Mouse (Mus musculus) ES-E14 (cell line): ENCODE data around the gene Cdk2. TPM values are rescaled to one million over a fixed set of nuclear protein-coding genes. Genes with fewer than 3 reads are reported as not detected.

Experiments used
- DNase-seq: peaks from one replicate; pipeline ENCODE4 v3.0.0-alpha.2; 2013; ENCODE audit warnings: low read depth, low spot score
- H3K27ac ChIP-seq: 2 replicates; pipeline ENCODE4 v1.5.1; 2012; ENCODE audit warnings: low read depth, mild to moderate bottlenecking, low read length, moderate library complexity, mixed read lengths; ENCODE audit not compliant: poor library complexity, insufficient read depth, severe bottlenecking
- H3K36me3 ChIP-seq: 2 replicates; pipeline ENCODE4 v1.6.1; 2012; ENCODE audit warnings: mild to moderate bottlenecking, low read length, moderate library complexity, mixed read lengths; ENCODE audit not compliant: control insufficient read depth, poor library complexity, insufficient read depth, severe bottlenecking
- H3K4me1 ChIP-seq, 2 experiments: fragments of 150-350 bp in 1 of 2; sonication (generic) in 1 of 2; 2 replicates each; pipeline ENCODE4 v1.6.1; 2012; ENCODE audit warnings: low read length in 2 of 2, mild to moderate bottlenecking in 1 of 2, mixed read lengths in 1 of 2; ENCODE audit not compliant: control insufficient read depth in 2 of 2, insufficient read depth in 2 of 2, poor library complexity in 1 of 2
- H3K4me3 ChIP-seq, 2 experiments: fragments of 150-350 bp in 1 of 2; sonication (generic) in 1 of 2; 2 replicates each; pipeline ENCODE4 v1.5.1; 2012; ENCODE audit warnings: low read length in 2 of 2, low read depth in 1 of 2, mild to moderate bottlenecking in 1 of 2, mixed read lengths in 1 of 2; ENCODE audit not compliant: insufficient read depth in 1 of 2, poor library complexity in 1 of 2, severe bottlenecking in 1 of 2
- H3K9ac ChIP-seq: 2 replicates; pipeline ENCODE4 v1.6.1; 2012; ENCODE audit warnings: low read depth, mild to moderate bottlenecking, low read length, mixed read lengths; ENCODE audit not compliant: poor library complexity, insufficient read depth, severe bottlenecking
- H3K9me3 ChIP-seq: fragments of 150-350 bp; sonication (generic); 2 replicates; pipeline ENCODE4 v1.6.1; 2012; ENCODE audit warnings: low read depth, mild to moderate bottlenecking, low read length; ENCODE audit not compliant: control insufficient read depth, insufficient read depth
- CHD2 ChIP-seq: IDR thresholded peaks from 2 replicates; pipeline ENCODE4 v1.6.1; 2014; ENCODE audit warnings: mild to moderate bottlenecking, low read depth, low read length, inconsistent platforms
- HCFC1 ChIP-seq: IDR thresholded peaks from 2 replicates; pipeline ENCODE4 v1.6.1; 2012; ENCODE audit warnings: low read length, inconsistent platforms, borderline replicate concordance; ENCODE audit not compliant: insufficient read depth
- MAFK ChIP-seq: IDR thresholded peaks from 2 replicates; pipeline ENCODE4 v1.6.1; 2014; ENCODE audit warnings: mild to moderate bottlenecking, low read depth, low read length, inconsistent platforms; ENCODE audit not compliant: insufficient read depth
- ZC3H11A ChIP-seq: IDR thresholded peaks from 2 replicates; pipeline ENCODE4 v1.6.1; 2012; ENCODE audit warnings: low read depth, mild to moderate bottlenecking, inconsistent platforms, low read length, borderline replicate concordance
- ZNF384 ChIP-seq: IDR thresholded peaks from 2 replicates; pipeline ENCODE4 v1.6.1; 2012; ENCODE audit warnings: low read depth, low read length, inconsistent platforms
- in situ Hi-C, 2 experiments: fragments of 600-800 bp; cut with MboI; formaldehyde crosslinking; loops; one replicate each; pipeline ENCODE4 v1.15.1; 2025; ENCODE audit warnings: low sequenced_read_pairs in 2 of 2, inconsistent platforms in 1 of 2; ENCODE audit not compliant: unreplicated experiment in 2 of 2
- total RNA-seq: library from RNA; depleted of rRNA; stranded (reverse); fragments of 300-350 nt; gene quantifications from 2 replicates; pipeline ENCODE4 v1.2.3, GENCODE M21; 2012; rRNA removed

The Cdk2 gene
- total RNA-seq, 1 experiment, result 40.7 TPM

DNA sequence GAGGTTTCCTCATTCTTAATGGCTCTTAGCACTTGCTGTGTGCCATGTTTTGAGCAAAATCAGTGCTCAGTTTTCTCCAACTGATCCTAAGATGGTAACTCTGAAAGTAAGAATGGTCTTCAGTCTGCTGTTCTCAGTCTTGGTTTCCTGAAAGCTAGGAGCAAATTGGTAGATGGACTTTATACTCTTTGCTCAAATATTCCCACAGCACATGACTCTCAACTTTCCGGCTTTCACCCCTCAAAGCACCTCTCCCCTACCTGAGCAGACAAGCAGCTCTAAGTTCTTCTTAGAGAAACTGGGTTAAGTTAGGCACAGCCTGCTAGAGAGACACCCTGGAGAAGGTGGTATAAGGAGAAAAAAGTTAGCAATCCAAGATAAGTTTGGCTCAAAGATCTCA lies 48.1 kb downstream of the Cdk2 start:
- no peak for DNase-seq
- H3K4me3 ChIP-seq, result no peak overlapping the region
- no peaks in the 10 kb centered on the region for H3K9me3 ChIP-seq
- H3K4me1 ChIP-seq, result peaks cover 0 to 13% of the 10 kb centered on the region in 2 experiments; a peak in 2 of 4 replicates
- TF ChIP-seq ZC3H11A (no peak), MAFK (no peak), ZNF384 (no peak), CHD2 (no peak), HCFC1 (no peak)
- no peaks in the 10 kb centered on the region for H3K36me3 ChIP-seq
- no peak overlapping the region for H3K27ac ChIP-seq
- no peak overlapping the region for H3K9ac ChIP-seq
- in situ Hi-C loops, result no loop called here

DNA sequence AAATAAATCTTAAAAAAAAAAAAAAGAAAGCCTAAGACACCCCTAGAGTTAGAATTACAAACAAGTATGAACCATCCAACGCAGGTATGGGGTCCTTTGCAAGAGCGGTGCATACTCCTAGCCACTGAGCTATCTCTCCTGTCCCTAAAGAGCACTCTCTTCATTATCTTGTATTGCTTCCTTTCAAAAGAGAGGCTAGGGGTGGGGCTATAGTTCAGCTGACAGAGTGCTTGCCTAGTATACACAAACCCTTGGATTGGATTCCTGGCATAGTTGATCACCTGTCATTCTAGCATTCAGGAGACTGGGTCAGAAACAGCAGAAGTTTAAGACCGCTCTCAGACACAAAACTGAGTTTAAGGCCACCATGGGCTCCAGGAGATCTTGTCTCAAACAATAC lies 49.6 kb downstream of the Cdk2 start:
- Histone ChIP-seq H3K36me3 (no peaks in the 10 kb centered on the region), H3K9me3 (no peaks in the 10 kb centered on the region), H3K4me3 (no peak overlapping the region), H3K4me1 (peaks cover 0 to 13% of the 10 kb centered on the region in 2 experiments; a peak in 2 of 4 replicates), H3K27ac (no peak overlapping the region), H3K9ac (no peak overlapping the region)
- DNase-seq, result no peak
- TF ChIP-seq ZNF384 (no peak), CHD2 (no peak), ZC3H11A (no peak), HCFC1 (no peak), MAFK (no peak)
- in situ Hi-C loops, result no loop called here

DNA sequence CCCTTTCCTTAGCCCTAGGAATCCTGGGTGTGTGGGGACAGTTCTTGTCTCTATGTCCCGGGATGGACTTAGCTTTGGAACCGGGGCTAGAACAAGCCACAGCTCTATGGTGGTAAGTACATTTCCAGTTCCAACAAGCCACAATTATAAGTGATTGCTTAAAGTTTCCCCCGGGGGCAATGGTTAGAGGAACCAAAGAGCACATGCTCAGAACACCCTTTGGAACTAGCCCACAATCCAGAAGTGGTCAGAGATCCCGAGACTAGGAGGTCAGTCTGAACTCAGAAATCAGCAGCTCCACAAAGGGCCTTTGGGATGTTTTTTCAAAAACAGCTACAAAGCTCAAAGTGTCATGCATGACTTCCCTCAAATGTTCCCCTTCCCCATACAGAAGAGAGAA lies 51.0 kb downstream of the Cdk2 start:
- DNase-seq, result no peak
- Histone ChIP-seq H3K4me3 (no peak overlapping the region), H3K4me1 (peaks cover 0 to 13% of the 10 kb centered on the region in 2 experiments; a peak in 2 of 4 replicates), H3K27ac (no peak overlapping the region), H3K36me3 (no peaks in the 10 kb centered on the region), H3K9me3 (no peaks in the 10 kb centered on the region), H3K9ac (no peak overlapping the region)
- in situ Hi-C loops, result no loop called here
- TF ChIP-seq CHD2 (no peak), HCFC1 (no peak), ZC3H11A (no peak), ZNF384 (no peak)

Other genes starting within 250 kb of the Cdk2 start
- 18.9 and 22.8 TPM in 2 replicates for gene Smarcc2, start 245.8 kb downstream of the Cdk2 start, total RNA-seq
- gene Myl6, start 210.9 kb downstream of the Cdk2 start, total RNA-seq, result 894 and 1,090 TPM in 2 replicates
- 2.0 and 3.7 TPM in 2 replicates for gene Myl6b, start 206.3 kb downstream of the Cdk2 start, total RNA-seq
- gene Esyt1, start 179.2 kb downstream of the Cdk2 start, total RNA-seq, result 62.7 and 135 TPM in 2 replicates
- 18.8 and 19.5 TPM in 2 replicates for gene Zc3h10, start 157.3 kb downstream of the Cdk2 start, total RNA-seq
- 5,552 and 6,346 TPM in 2 replicates for gene Rpl41, start 155.7 kb downstream of the Cdk2 start, total RNA-seq
- gene Pa2g4, start 139.0 kb downstream of the Cdk2 start, total RNA-seq, result 127 and 170 TPM in 2 replicates
- 24.9 and 30.3 TPM in 2 replicates for gene Erbb3, start 115.4 kb downstream of the Cdk2 start, total RNA-seq
- gene Rps26, start 78.3 kb downstream of the Cdk2 start, total RNA-seq, result 1,660 and 1,982 TPM in 2 replicates
- gene Ikzf4, start 59.0 kb downstream of the Cdk2 start, total RNA-seq, result 1.4 and 1.9 TPM in 2 replicates
- 7.0 and 7.4 TPM in 2 replicates for gene Suox, start 31.0 kb downstream of the Cdk2 start, total RNA-seq
- 23.2 and 32.8 TPM in 2 replicates for gene Rab5b, start 8.8 kb downstream of the Cdk2 start, total RNA-seq
- gene Pmel, start 836 bp downstream of the Cdk2 start, total RNA-seq, result 11.4 and 44.2 TPM in 2 replicates
- 11.9 and 19.3 TPM in 2 replicates for gene Dgka, start 39.8 kb upstream of the Cdk2 start, total RNA-seq
- 71.7 and 78.6 TPM in 2 replicates for gene Pym1, start 42.9 kb upstream of the Cdk2 start, total RNA-seq
- 0.37 and 0.94 TPM in 2 replicates for gene Mmp19, start 85.9 kb upstream of the Cdk2 start, total RNA-seq
- gene Dnajc14, start 99.0 kb upstream of the Cdk2 start, total RNA-seq, result 51.9 and 53.0 TPM in 2 replicates
- gene Tmem198b, start 99.3 kb upstream of the Cdk2 start, total RNA-seq, result 7.7 and 11.0 TPM in 2 replicates
- 70.1 and 101 TPM in 2 replicates for gene Sarnp, start 112.3 kb upstream of the Cdk2 start, total RNA-seq
- 145 and 155 TPM in 2 replicates for gene Ormdl2, start 116.6 kb upstream of the Cdk2 start, total RNA-seq
- 3.1 and 4.6 TPM in 2 replicates for gene Gdf11, start 186.7 kb upstream of the Cdk2 start, total RNA-seq
- gene Cd63, start 196.0 kb upstream of the Cdk2 start, total RNA-seq, result 158 and 226 TPM in 2 replicates
- 3.9 and 6.8 TPM in 2 replicates for gene Rdh5, start 217.9 kb upstream of the Cdk2 start, total RNA-seq
- 71.2 and 90.0 TPM in 2 replicates for gene Bloc1s1, start 219.0 kb upstream of the Cdk2 start, total RNA-seq
- 10.1 and 17.6 TPM in 2 replicates for gene Itga7, start 228.8 kb upstream of the Cdk2 start, total RNA-seq